Mouse (Mus musculus): ENCODE results near the gene Hoxa7.

DNA sequence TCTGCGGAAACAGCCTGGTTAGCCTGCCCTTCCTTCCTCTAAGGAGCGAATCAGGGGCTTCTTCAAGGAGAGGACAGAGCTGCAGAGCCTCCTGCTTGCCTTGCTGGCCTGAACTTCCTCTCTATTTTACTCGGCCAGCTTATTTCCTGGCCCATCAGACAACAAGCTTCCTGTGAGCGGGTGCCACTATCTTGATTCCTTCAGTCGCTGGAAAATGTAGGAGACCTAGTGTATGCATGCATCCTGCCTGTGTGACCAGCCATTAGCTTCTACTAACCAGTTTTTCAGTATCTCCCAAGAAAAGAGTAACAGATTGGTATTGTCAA, 50.8 kb downstream of the Hoxa7 start:
- no peak for TF ChIP-seq CTCF (IDR thresholded peaks at IDR 0.05)
- TF ChIP-seq POLR2A (IDR thresholded peaks at IDR 0.05; ENCODE audit: insufficient read depth, low read depth, low read length), result no peak
- no peak for TF ChIP-seq EP300 (IDR thresholded peaks at IDR 0.05; ENCODE audit: insufficient read depth, low read depth, low read length)
